Mouse (Mus musculus) embryonic fibroblast, embryonic 13.5 days (primary cell): ENCODE results near the gene Parp1.
"Not testable (repeated sequence)": the region's sequence is repeated elsewhere in the genome, so short reads cannot be mapped to it uniquely, and the experiment has no call there.

Experiments
- CTCF ChIP-seq: IDR thresholded peaks from 2 replicates; pipeline ENCODE4 v1.5.1; 2011; ENCODE audit warnings: mild to moderate bottlenecking, control low read depth, low read length, moderate library complexity, borderline replicate concordance; ENCODE audit not compliant: insufficient read depth
- POLR2A ChIP-seq: IDR thresholded peaks from 2 replicates; pipeline ENCODE4 v1.6.1; 2011; ENCODE audit warnings: low read depth, mild to moderate bottlenecking, control low read depth, low read length, moderate library complexity

GRCm38 (mm10) chr1:180637796-180638195, 69.1 kb downstream of the Parp1 start:
- not testable (repeated sequence) for TF ChIP-seq POLR2A, CTCF
